23 mouse cellular contexts compared by ENCODE assay signal in genomic region chr17:76535772-76536171, GRCm38 (mm10).
"Had no signal": no experiment of that assay in that cellular context is flagged by ENCODE, and none has a peak within 500 bp of the region (broad histone marks: within the 10 kb centered on the region; RNA-seq: fewer than 3 reads in every experiment).

No protein-coding gene starts in this region.

- H3K27ac ChIP-seq: heart, adult 2 months; hindbrain, embryonic 10.5 days; hindbrain, embryonic 12.5 days; hindbrain, embryonic 14.5 days; left cerebral cortex, adult 2 months; limb, embryonic 13.5 days; limb, embryonic 15.5 days; liver, embryonic 12.5 days; liver, embryonic 14.5 days had no signal

- DNase-seq: gastrocnemius, postnatal 14 days; gastrocnemius, postnatal 36 days; heart, adult 11 months; heart, adult 2 months; heart, postnatal 10 days; heart, postnatal 4 days; kidney, adult 18-20 months; kidney, adult 8-10 months; kidney, postnatal 10 days; kidney, postnatal 25 days; kidney, postnatal 4 days; left cerebral cortex, postnatal 4 days had no signal

- H3K9ac ChIP-seq: hindbrain, embryonic 12.5 days; hindbrain, embryonic 14.5 days; limb, embryonic 13.5 days; limb, embryonic 15.5 days; liver, embryonic 12.5 days; liver, embryonic 14.5 days had no signal

- ATAC-seq: hindbrain, embryonic 16.5 days; inflammation-experienced regulatory T-cells, adult 6 months; liver, embryonic 12.5 days had no signal

- H3K4me2 ChIP-seq: heart, embryonic 11.5 days; hindbrain, embryonic 12.5 days; hindbrain, embryonic 14.5 days; limb, embryonic 13.5 days; limb, embryonic 15.5 days; liver, embryonic 12.5 days had no signal

- H3K4me1 ChIP-seq: hindbrain, embryonic 10.5 days; hindbrain, embryonic 12.5 days; limb, embryonic 13.5 days; limb, embryonic 15.5 days; liver, embryonic 12.5 days had no signal

- H3K36me3 ChIP-seq: hindbrain, embryonic 10.5 days; hindbrain, embryonic 12.5 days; limb, embryonic 13.5 days; limb, embryonic 15.5 days; liver, embryonic 12.5 days had no signal

- H3K27me3 ChIP-seq: hindbrain, embryonic 12.5 days; limb, embryonic 13.5 days; limb, embryonic 15.5 days; liver, embryonic 12.5 days had no signal

- H3K4me3 ChIP-seq: heart, adult 2 months; hindbrain, embryonic 10.5 days; hindbrain, embryonic 12.5 days; left cerebral cortex, adult 2 months; limb, embryonic 13.5 days; limb, embryonic 15.5 days; liver, embryonic 12.5 days had no signal

- H3K9me3 ChIP-seq: hindbrain, embryonic 10.5 days; hindbrain, embryonic 12.5 days; limb, embryonic 13.5 days; limb, embryonic 15.5 days; liver, embryonic 12.5 days had no signal
